Mouse (Mus musculus): ENCODE results near the gene Lyst.
"Not testable (repeated sequence)": the region's sequence is repeated elsewhere in the genome, so short reads cannot be mapped to it uniquely, and the experiment has no call there.

Lyst gene

DNA sequence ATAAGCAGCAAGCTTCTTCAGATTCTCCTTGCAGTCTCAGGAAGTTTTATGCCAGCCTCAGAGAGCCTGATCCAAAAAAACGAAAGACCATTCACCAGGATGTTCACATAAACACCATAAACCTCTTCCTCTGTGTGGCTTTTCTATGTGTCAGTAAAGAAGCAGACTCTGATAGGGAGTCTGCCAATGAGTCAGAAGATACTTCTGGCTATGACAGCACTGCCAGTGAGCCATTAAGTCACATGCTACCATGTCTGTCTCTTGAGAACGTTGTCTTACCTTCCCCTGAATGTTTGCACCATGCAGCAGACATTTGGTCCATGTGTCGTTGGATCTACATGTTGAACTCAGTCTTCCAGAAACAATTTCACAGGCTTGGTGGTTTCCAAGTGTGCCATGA lies 47.4 kb downstream of the Lyst start:
- DNase-seq (ENCODE audit: low read depth): no peak

DNA sequence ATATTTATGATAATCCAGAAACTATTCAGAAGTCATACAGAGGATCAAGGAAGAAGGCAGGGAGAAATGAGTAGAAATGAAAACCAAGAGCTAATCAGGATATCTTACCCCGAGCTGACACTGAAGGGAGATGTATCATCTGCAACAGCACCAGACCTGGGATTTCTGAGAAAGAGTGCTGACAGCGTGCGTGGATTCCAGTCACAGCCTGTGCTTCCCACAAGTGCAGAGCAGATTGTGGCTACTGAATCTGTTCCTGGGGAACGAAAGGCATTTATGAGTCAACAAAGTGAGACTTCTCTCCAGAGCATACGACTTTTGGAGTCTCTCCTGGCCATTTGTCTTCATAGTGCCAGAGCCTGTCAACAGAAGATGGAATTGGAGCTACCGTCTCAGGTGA lies 47.8 kb downstream of the Lyst start:
- no peak for DNase-seq (ENCODE audit: low read depth)

DNA sequence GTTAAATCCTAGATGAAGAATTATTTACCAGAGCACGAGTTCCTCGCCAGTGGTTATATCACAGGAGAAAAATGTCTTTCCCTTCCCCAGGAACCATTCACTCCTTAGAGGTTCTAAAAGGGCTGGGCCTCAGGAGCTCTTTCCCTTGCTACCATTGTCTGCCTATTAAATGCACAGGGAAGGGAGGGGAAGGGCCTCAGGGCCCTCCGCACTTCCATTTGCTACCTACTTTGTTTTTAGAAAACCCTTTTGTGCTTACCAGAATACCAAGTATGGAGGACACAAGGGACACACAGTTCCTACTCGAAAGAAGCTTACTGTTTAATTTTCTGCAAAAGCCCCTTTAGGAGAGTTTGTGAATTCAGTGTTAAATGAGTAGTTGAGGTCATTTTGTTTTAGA lies 48.5 kb downstream of the Lyst start:
- DNase-seq (ENCODE audit: low read depth): no peak

DNA sequence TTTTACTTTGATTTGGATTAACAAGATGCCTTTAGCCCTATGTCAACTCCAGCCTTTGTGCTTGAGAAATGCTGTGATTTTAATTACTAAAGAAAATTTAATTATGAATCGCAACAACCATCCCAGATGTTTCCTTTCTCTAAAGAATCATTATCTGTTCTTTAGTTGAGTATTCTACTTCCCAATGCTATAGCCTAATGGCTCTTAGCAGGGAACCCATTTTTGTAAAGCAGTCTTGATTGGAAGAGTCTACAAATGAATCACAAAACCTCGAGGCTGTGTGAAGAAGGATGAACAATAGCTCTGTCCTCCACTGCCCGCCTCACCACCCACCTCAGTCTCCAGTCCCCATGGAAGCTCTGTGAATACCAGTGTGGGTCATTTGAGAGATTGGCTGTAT lies 57.1 kb downstream of the Lyst start:
- DNase-seq (ENCODE audit: low read depth): no peak

DNA sequence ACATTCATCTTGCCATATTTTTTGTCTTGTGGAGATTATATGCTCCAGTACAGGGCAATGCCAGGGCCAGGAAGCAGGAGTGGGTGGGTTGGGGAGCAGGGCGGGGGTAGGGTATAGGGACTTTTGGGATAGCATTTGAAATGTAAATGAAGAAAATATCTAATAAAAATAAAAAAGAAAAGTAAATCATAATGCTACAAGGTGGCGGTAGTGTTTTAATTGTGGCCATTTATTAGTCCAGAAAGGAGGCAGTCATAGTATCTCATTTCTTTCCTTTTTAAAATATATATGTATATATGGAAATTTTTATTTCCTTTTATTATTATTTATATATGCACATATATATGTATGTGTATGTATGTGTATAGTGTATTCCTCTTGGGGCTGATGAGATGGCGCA lies 65.3 kb downstream of the Lyst start:
- no peak for DNase-seq (ENCODE audit: low read depth)

DNA sequence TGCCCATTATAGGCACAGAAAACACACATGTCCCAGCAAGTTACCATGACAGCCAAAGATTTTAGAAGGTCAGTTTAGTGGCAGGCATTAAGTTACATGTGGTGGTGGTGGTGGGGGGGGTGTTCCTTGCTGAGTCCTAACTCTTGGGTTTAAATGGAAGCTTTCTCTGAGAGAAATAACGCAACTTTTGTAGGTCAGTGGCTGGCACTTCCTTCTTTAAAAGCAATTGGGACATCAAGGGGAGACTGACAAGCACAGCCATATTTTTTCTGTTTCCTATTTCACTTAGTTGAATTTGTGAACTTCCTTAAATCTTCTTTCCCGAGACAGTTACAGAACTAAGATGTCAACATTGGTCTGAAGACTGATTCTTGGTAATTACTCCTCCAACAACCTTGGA lies 75.9 kb downstream of the Lyst start:
- not testable (repeated sequence) for DNase-seq (ENCODE audit: low read depth)

DNA sequence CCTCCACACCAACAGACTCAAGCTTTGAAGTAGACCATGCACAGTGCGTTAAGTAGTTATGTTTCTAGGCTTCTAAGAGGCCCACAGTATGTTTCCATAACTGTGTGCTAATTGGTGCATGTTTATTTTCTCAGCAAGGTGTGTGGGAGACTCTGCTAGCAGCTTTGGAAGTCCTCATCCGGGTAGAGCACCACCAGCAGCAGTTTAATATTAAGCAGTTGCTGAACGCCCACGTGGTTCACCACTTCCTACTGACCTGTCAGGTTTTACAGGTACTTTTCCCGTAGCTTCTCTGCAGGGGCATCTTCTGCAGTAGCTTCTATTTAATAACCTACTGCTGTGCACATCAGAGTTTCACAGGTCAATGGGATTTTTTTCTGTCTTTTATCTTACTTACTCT lies 80.5 kb downstream of the Lyst start:
- DNase-seq (ENCODE audit: low read depth): no peak

DNA sequence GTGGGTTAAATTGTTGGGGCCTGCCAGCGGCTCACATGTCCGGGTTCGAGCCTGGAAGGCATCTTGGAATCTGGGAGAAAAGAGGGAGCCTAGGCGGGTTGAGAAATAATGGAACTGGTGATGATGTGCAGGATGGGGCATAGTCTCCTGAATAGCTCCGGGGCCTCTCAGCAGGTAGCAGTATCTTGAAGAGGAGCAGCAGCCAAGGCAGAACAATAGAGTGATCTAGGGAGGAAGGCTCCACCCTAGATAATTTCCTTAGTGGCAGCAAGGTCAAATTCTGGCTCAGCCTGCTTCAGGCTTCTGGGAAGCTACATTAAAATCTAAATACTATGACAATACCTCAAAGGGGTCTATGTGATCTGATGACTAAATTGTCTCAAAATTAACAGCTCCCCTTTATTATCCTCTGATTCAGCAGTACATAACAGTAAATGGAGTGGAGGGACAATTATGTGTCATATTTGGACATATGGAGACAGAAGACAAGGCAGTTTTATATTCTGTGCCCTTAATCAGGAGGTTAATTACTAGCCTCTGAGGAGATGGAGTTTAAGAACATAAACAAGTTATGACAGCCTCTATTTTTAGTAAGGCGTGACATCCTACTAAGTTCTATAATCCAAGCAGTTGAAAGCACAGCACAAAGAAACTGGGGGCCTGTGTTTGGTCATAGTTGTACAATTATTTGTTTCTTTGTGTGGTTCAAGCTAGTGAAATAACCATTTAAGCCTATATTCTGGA lies 81.6 kb downstream of the Lyst start:
- DNase-seq (ENCODE audit: low read depth): no peak

DNA sequence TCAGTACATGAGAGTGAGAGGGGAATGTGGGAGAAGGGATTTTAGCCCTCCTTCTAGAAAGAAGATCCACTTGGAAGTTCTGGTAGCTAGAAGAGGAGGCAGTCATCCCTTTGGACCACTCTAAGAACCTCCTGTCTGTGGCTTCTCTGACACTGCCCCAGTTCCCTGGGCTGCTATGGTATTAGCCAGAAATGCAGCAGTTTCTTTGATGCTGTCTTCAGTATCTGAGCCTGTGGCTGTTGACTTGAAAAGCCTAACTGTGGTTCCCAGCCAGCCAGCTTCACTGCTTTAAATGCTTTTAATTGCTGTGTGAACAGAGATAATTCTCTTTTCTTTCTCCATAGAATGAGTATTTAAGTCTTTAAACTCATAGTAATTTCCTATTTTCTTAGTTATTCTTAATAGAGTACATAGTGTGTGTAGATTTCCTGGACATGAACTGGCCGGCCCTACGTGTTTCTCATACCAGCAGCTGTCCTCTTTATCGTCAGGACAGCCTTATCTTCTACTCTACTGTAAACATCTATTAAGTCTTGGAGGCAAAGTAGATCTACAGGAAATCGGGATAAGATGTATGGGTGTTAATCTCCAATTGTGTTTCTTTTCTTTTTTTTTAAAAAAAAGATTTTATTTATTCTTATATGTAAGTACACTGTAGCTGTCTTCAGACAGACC lies 84.6 kb downstream of the Lyst start:
- DNase-seq (ENCODE audit: low read depth): no peak

DNA sequence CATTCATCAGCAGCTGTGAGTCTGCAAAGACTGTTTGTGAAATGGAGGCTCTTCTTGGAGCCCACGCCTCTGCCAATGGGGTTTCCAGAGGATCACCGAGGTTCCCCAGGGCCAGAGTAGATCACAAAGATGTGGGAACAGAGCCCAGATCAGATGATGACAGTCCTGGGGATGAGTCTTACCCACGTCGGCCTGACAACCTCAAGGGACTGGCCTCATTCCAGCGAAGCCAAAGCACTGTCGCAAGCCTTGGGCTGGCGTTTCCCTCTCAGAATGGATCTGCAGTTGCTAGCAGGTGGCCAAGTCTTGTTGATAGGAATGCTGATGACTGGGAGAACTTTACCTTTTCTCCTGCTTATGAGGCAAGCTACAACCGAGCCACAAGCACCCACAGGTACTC lies 87.7 kb downstream of the Lyst start:
- DNase-seq (ENCODE audit: low read depth): no peak

DNA sequence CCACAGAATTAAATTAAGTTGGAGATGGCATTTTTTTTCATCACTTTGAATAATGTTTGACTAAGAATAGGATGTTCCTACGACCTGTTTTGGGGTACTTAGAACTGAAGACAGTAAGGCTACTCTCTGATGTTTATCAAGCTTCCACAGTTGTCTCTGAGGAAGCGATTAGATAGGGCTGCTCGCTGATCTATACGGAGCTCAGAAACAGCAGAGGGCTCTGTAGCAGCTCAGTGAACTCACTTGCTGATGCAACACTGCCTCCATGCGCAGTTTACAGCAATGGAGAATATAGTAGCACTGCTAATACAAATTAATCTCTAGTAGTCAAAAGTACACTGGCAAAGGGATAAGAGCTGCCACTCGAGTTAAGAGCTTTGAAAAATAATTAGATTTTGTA lies 91.4 kb downstream of the Lyst start:
- no peak for DNase-seq (ENCODE audit: low read depth)

DNA sequence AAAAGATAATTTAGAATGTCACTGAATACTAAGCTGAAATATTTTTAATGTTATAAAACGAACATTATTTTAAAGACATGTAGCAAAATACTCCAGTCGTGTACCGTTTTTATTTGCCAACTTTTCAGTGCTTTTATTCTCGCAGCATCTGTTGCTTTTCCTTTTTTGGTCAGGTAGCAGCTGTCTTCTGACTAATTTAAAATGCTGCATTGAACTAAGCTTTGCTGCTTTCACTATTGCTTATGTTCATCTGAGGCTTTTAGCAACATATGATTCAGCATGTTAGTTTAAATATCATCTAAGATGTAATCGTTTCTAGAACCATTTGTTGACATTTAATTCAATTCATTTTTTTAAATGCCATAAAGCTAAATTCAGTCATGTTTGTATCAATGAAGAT lies 113.3 kb downstream of the Lyst start:
- no peak for DNase-seq (ENCODE audit: low read depth)

DNA sequence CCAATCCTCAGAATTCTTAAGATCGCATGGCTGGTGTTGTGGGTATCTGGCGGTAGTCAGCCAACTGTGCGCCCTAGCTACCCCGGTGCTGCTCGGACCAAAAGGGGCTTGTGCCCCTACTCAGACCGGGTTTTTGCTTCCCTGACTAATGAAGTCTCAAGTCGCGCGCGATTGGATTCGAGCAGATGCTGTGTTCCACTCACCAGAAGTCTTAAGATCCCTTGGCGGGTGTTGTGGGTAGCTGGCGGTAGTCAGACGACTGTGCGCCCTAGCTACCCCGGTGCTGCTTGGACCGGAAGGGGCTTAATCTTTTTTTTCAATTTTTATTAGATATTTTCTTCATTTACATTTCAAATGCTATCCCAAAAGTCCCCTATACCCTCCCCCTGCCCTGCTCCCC lies 131.2 kb downstream of the Lyst start:
- not testable (repeated sequence) for DNase-seq (ENCODE audit: low read depth)

DNA sequence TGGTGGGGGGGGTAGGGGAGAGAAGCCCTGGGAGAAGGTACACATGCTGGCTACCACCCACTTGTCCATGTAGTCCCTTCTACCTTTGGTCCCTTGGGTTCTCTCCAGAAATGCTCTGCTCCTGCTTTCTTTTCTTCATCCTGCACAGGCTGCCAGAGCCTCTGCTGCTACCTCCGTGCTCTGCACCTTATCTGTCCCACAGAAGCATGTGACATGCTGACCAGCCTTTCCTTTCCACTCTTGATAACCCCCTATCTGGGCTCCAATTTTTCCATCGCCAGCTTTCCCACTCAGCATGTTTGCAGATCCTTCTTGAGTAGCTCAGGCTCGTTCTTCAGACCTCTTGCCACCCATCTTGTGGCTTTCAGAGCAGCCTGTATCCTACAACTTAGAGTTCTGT lies 133.1 kb downstream of the Lyst start:
- no peak for DNase-seq (ENCODE audit: low read depth)

DNA sequence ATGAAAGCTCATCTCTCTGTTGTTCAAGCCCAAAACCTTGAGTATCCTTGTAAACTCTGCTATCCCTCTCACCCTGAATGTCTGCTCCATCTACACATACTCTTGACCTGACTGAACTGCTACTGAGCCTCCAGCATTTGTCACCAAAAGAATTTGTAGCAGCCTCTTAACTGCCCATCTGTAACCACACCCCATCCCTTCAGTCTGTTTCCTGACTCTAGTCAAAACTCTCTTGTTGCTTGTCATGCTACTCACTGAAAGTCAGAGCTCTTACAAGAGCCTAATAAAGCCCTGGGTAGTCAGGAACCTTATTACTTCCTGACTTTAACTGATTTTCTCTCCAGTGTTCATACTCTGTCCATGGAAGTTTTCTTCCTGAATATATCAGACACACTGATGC lies 133.6 kb downstream of the Lyst start:
- DNase-seq (ENCODE audit: low read depth): no peak

DNA sequence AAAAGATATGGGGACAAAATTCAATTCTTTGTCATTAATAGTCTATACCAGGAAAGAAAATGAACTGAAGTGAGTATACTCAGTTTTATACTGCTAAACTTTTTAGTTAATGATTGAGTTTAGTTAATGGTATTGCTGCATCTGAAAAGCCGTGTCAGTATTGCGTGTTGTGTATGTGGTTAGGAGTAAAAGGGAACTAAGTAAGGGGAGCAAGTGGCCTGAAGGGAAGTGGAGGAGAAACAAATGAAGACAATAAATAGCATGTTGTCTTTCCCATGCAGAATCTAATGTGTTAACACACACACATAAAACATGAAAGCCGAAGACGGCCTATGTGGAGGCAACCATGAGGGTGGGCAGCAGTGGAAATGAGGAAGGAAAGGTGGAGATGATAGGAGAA lies 149.0 kb downstream of the Lyst start:
- DNase-seq (ENCODE audit: low read depth): no peak

DNA sequence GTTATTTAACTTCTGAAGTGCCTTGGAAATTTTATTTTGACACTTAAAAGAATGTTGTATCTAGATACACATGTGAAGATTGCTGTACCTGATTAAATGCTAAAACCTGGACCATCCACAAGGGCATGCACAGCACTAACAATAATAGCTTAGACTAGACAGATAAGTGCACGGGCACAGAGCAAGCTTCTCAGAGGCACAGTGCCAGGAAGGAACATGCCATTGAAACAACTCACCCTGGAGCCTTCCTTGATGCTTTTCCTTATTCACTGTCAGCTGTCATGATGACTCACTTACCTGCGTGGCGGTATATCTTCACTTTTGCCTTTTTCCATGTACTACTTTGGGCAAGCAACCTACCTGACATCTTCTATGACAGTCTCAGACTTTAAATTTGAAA lies 155.7 kb downstream of the Lyst start:
- peak; percentile 30 for DNase-seq (ENCODE audit: low read depth)

DNA sequence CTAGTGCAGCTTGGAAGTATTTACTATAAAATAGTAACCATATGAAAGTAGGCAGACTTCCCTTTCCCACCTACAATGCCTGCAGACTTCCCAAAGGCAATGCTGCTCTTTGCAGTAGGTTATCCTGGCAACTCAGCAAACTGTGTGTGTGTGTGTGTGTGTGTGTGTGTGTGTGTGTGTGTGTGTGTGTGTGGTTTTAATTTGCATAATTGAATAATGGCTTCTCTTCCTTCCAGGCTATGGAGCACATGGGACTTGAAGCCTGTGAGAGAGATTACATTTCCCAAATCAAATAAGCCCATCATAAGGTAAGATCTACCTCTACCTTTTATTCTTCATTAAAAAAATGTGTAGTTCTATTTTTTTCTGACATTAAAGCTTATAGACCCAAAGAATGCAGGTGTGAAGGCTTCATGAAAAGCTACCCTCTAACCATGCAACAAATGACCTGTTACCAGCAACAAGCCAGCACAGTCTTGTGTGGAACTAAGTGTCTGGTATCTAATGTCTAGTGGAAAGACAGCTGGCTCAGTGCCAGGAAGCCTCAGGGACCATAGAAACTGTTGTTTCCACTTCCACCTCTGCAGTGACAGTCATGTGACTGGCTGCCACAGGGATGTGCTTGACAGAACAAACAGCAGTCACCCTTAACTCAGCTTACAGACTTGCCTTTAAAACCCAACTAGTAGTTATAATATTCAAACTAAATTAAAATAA lies 185.7 kb downstream of the Lyst start:
- peak; percentile 5 for DNase-seq (ENCODE audit: low read depth)

DNA sequence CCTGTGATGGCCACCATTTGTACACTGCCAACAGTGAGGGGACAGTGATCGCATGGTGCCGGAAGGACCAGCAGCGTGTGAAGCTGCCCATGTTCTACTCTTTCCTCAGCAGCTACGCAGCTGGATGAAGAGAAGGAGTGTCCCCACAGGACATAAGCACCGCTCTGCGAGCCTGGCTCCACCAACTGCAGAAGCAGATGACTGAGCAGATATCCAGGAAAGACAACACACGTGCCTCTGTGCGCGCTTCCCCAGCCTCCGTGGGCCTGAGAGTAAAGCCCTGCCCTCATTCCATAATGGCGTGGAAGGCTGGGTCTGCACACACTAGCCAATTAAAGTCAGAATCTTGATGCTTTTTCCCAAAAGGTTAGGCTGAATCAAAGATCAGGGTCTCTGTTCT lies 186.9 kb downstream of the Lyst start:
- DNase-seq (ENCODE audit: low read depth): no peak

DNA sequence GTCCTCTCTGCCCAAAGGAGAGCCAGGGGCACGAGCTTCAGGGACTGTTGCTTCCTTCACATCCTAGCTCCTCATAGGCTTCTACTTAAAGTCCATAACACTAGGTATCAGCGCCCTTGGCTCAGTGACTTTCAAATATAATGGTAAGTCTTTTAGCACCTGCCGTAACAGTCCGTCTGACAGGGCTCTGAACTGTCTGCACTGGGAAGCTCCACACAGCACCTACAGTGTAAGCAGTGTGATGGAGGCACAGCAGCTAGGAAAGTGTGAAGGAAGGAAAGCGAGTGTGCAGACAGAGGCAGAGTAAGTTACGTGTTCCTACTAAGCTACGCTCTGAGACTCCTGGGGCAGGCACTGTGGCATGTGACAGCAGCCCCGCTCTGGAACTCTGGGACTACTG lies 187.5 kb downstream of the Lyst start:
- DNase-seq (ENCODE audit: low read depth): no peak

DNA sequence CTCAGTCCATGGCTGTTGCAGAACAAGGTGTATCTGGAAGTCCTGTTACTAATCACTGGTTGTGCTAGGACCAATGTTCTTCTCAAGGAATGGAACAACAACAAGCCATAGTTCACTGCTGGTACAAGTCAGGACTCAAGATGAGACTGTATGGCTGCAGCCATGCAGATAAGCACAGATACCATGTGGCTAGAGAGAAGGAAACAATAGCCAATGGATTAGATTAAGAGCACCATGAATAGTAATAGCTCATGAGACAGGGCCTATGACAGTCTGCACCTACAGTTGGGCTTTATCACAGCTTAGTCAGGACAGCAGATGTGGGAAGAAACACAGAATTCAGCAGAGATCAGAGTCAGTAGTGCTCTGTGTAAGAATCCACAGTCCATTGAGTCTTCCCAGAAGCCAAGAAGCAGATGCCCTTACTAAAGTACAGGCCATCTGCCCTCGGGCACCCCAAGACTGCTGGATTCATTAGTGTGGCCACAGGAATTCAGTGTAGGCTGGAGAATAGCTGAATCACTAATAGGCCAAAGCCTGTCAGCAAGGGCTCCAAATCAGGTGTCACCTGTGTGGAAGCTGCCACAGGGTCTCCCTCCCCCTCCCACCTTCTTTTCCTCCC lies 188.8 kb downstream of the Lyst start:
- DNase-seq (ENCODE audit: low read depth): no peak

DNA sequence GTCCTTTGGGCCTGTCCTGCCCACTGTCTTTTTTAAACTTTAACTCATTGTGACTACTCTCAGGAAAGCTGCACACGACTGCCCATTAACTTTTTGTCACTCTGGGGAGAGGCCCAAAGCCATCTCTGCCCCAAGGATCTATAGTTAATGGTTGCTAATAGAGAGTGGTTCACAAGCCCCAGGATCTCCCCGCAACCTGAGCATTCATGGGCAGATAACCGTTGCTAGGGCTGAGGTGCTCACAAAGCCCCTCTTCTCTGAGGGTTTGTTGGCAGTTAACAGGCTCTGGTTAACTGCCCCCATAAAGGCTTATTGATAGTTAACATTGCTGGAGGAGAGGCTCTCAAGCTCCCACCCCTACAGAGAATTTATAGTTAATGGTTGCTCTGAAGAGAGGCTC lies 190.1 kb downstream of the Lyst start:
- DNase-seq (ENCODE audit: low read depth): no peak

DNA sequence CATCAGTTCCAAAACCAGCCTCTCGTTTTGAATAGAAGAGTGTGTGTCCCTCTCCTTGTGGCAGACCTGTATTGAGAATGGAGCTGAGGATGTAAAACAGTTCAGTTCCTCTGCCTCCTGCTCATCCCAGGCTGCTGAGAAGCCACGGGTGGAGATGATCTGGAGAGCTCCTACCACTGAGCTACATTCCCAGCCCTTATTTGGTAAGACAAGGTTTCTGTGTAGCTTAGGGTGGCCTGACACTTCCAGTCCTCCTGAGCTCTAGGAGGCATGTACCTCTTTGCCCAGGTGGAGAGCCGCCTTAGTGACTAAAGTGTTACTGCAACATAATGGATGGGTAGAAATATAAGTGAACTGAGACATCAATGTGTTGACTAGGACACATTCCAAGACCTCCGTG lies 190.8 kb downstream of the Lyst start:
- DNase-seq (ENCODE audit: low read depth): no peak

Data from NIH3T3 (cell line).